Comparison of ENCODE assay signal across 22 mouse cellular contexts in the genomic region with DNA sequence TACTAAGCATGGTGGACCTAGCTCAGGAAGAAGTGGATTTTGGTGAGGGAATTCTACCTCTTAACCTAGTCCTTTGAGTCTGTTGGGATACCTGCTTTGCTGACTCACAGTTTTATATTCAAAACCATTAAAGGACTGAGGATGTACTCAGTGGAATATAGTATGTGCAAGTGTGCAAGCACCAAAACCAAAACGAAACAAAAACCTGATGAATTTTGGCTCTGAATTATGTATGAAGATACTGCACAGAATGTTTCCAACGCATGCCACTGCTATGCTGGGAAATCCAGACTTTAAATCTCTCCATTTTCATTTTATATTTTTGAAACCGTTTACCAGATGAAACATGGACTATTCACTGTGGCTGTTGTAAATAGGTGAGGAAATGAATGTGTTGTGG. TPM values are rescaled to one million over a fixed set of nuclear protein-coding genes. Genes with fewer than 3 reads are reported as not detected.
A peak's percentile ranks its signal among the peaks of the same experiment; 100 is the strongest.
DNase-seq lines count a peak whose midpoint lies in the region; ATAC-seq and TF ChIP-seq lines count a peak whose summit lies in the region.
"Had no signal": no experiment of that assay in that cellular context is flagged by ENCODE, and none has a peak within 500 bp of the region (broad histone marks: within the 10 kb centered on the region; RNA-seq: fewer than 3 reads in every experiment).

No protein-coding gene starts in this region.

- peaks cover 57% of the 10 kb centered on the region for H3K36me3 ChIP-seq in ES-Bruce4 (ENCODE audit: control insufficient read depth, insufficient read depth, low read length, poor library complexity, severe bottlenecking)

- H3K9me3 ChIP-seq in ES-Bruce4 (replicated peaks; ENCODE audit: control insufficient read depth, insufficient read depth, low read length, poor library complexity, severe bottlenecking) = no peaks in the 10 kb centered on the region
- H3K9me3 ChIP-seq: forebrain, embryonic 10.5 days; forebrain, embryonic 13.5 days; G1E; hindbrain, embryonic 12.5 days; hindbrain, embryonic 15.5 days had no signal

- H3K4me1 ChIP-seq in ES-Bruce4 (ENCODE audit: control insufficient read depth, insufficient read depth, low read length) = peaks cover 2% of the 10 kb centered on the region
- H3K4me1 ChIP-seq: forebrain, embryonic 10.5 days; hindbrain, embryonic 12.5 days had no signal

- no peak for TF ChIP-seq EP300 in ES-Bruce4 (IDR thresholded peaks at IDR 0.05; ENCODE audit: insufficient read depth, low read depth, low read length)

- peak overlapping the region; percentile 29; the same call in 1 of the 2 replicates for H3K9ac ChIP-seq in ES-Bruce4 (ENCODE audit: low read depth, poor library complexity, severe bottlenecking)
- H3K9ac ChIP-seq: forebrain, embryonic 13.5 days; hindbrain, embryonic 12.5 days; hindbrain, embryonic 15.5 days had no signal

- DNase-seq in frontal cortex, postnatal 36 days (ENCODE audit: low spot score in 2 of 2) = no peak
- peak; percentile 33 for DNase-seq in CD4-positive helper T cell, adult 2 months (ENCODE audit: low read depth, low spot score)
- no peak for DNase-seq in cerebellum, postnatal 10 days
- no peak for DNase-seq in layer of hippocampus, postnatal 14 days (ENCODE audit: low spot score in 2 of 2)
- DNase-seq: adrenal gland, adult 2 months; adrenal gland, postnatal 14 days; cerebellum, adult 11 months; cerebellum, adult 8-10 months; cerebellum, postnatal 14 days; gastrocnemius, postnatal 14 days; heart, adult 11 months had no signal

- H3K27ac ChIP-seq in ES-Bruce4 (ENCODE audit: insufficient read depth, low read length) = peak overlapping the region; percentile 28; the same call in 1 of the 2 replicates
- H3K27ac ChIP-seq: forebrain, embryonic 10.5 days; forebrain, embryonic 13.5 days; hindbrain, embryonic 12.5 days; hindbrain, embryonic 15.5 days had no signal

- peak; percentile 59; the same call in 1 of the 2 replicates for ATAC-seq in frontal cortex, adult (ENCODE audit: low TSS enrichment)
- ATAC-seq in inflammation-experienced regulatory T-cells, adult 6 months = peak; percentile 40
- ATAC-seq: forebrain, embryonic 13.5 days; forebrain, embryonic 16.5 days; intestine, embryonic 16.5 days; Patski had no signal

- no peak overlapping the region for H3K4me3 ChIP-seq in ES-Bruce4 (ENCODE audit: low read depth, low read length)
- H3K4me3 ChIP-seq: forebrain, embryonic 10.5 days; forebrain, embryonic 13.5 days; hindbrain, embryonic 12.5 days; hindbrain, embryonic 15.5 days had no signal

- no peaks in the 10 kb centered on the region for H3K27me3 ChIP-seq in ES-Bruce4 (ENCODE audit: control insufficient read depth, insufficient read depth, low read length, poor library complexity, severe bottlenecking)
- H3K27me3 ChIP-seq: forebrain, embryonic 13.5 days; hindbrain, embryonic 12.5 days; hindbrain, embryonic 15.5 days; Patski had no signal

- TF ChIP-seq POLR2A in ES-Bruce4 (IDR thresholded peaks at IDR 0.05; ENCODE audit: insufficient read depth, low read length) = no peak

- TF ChIP-seq CTCF in ES-Bruce4 (IDR thresholded peaks at IDR 0.05; ENCODE audit: low read depth, low read length) = no peak

RNA-seq across cellular contexts. Expression of a gene that starts 10.7 kb away (rescaled TPM):
- 63.8 and 65.8 TPM in 2 replicates for polyA plus RNA-seq in ES-Bruce4 (2011; ENCODE audit: insufficient read depth, insufficient read length, low read depth, missing spikeins)
- polyA plus RNA-seq in inflammation-experienced regulatory T-cells, adult 6 months (2017; shearing (Covaris generic)) = 10 to 100 TPM; 17.9 to 21.0 (median 20.3) TPM
- total RNA-seq in layer of hippocampus, postnatal 14 days (2021) = 100 to 1,000 TPM; 112 to 121 TPM

RNA-seq across cellular contexts. Expression of a gene that starts 48.4 kb away (rescaled TPM):
- 339 and 341 TPM in 2 replicates for polyA plus RNA-seq in ES-Bruce4 (2011; ENCODE audit: insufficient read depth, insufficient read length, low read depth, missing spikeins)
- 10 to 100 TPM; 27.3 to 48.2 (median 47.7) TPM for polyA plus RNA-seq in inflammation-experienced regulatory T-cells, adult 6 months (2017; shearing (Covaris generic))
- total RNA-seq in layer of hippocampus, postnatal 14 days (2021) = 100 to 1,000 TPM; 149 to 167 TPM
